Mouse (Mus musculus): Measurements from ENCODE around the gene Jmjd8. TPM values are rescaled to one million over a fixed set of nuclear protein-coding genes. Genes with fewer than 3 reads are reported as not detected.

The Jmjd8 gene
- polyA plus RNA-seq, 1 experiment = 65.8 TPM

- Histone ChIP-seq H3K4me1 (ENCODE audit: control insufficient read depth, insufficient read depth, low read length) (peaks cover 45% of the 10 kb centered on the region), H3K27me3 (ENCODE audit: control insufficient read depth, insufficient read depth, low read length) (no peaks in the 10 kb centered on the region), H3K4me3 (replicated peaks; ENCODE audit: insufficient read depth, low read depth, low read length) (no peak overlapping the region), H3K27ac (ENCODE audit: insufficient read depth, low read length) (no peak overlapping the region)
- WGBS = 77% methylated on average over 14 of the region's 14 CpGs
- TF ChIP-seq POLR2A (IDR thresholded peaks at IDR 0.05; ENCODE audit: borderline replicate concordance, insufficient read depth, low read length) = no peak
- no peak for TF ChIP-seq CTCF (IDR thresholded peaks at IDR 0.05; ENCODE audit: borderline replicate concordance, insufficient read depth, low read depth, low read length)
- no peak for DNase-seq
Observed at GRCm38 (mm10) chr17:25830806-25831431, 2.3 kb downstream of the Jmjd8 start.

GRCm38 (mm10) chr17:25831451-25832281 lies 3.0 kb downstream of the Jmjd8 start:
- Histone ChIP-seq H3K27ac (ENCODE audit: insufficient read depth, low read length) (no peak overlapping the region), H3K4me1 (ENCODE audit: control insufficient read depth, insufficient read depth, low read length) (peaks cover 50% of the 10 kb centered on the region), H3K27me3 (ENCODE audit: control insufficient read depth, insufficient read depth, low read length) (no peaks in the 10 kb centered on the region), H3K4me3 (replicated peaks; ENCODE audit: insufficient read depth, low read depth, low read length) (peak overlapping the region; percentile 81)
- TF ChIP-seq CTCF (IDR thresholded peaks at IDR 0.05; ENCODE audit: borderline replicate concordance, insufficient read depth, low read depth, low read length) = no peak
- TF ChIP-seq POLR2A (IDR thresholded peaks at IDR 0.05; ENCODE audit: borderline replicate concordance, insufficient read depth, low read length) = no peak
- peak; percentile 59 to 64 for DNase-seq
- 37% methylated on average over 21 of the region's 21 CpGs for WGBS

GRCm38 (mm10) chr17:25832436-25833290 lies 4.0 kb downstream of the Jmjd8 start:
- under 1% methylated on average over 75 of the region's 77 CpGs for WGBS
- Histone ChIP-seq H3K27me3 (ENCODE audit: control insufficient read depth, insufficient read depth, low read length) (no peaks in the 10 kb centered on the region), H3K4me3 (replicated peaks; ENCODE audit: insufficient read depth, low read depth, low read length) (peak overlapping the region; percentile 81), H3K27ac (ENCODE audit: insufficient read depth, low read length) (peak overlapping the region; percentile 95), H3K4me1 (ENCODE audit: control insufficient read depth, insufficient read depth, low read length) (peaks cover 55% of the 10 kb centered on the region)
- peak; percentile 99 for DNase-seq
- TF ChIP-seq POLR2A (IDR thresholded peaks at IDR 0.05; ENCODE audit: borderline replicate concordance, insufficient read depth, low read length) (peak; percentile 70), CTCF (IDR thresholded peaks at IDR 0.05; ENCODE audit: borderline replicate concordance, insufficient read depth, low read depth, low read length) (no peak)

- WGBS = under 1% methylated on average over 24 of the region's 24 CpGs
- TF ChIP-seq CTCF (IDR thresholded peaks at IDR 0.05; ENCODE audit: borderline replicate concordance, insufficient read depth, low read depth, low read length) = no peak
- TF ChIP-seq POLR2A (IDR thresholded peaks at IDR 0.05; ENCODE audit: borderline replicate concordance, insufficient read depth, low read length) = no peak
Observed at GRCm38 (mm10) chr17:25833291-25833663, 4.6 kb downstream of the Jmjd8 start, which contains the start of gene Stub1. Stub1 (minus strand) TSS chr17:25833404.

GRCm38 (mm10) chr17:25833961-25834594 lies 5.4 kb downstream of the Jmjd8 start:
- TF ChIP-seq POLR2A (IDR thresholded peaks at IDR 0.05; ENCODE audit: borderline replicate concordance, insufficient read depth, low read length) (no peak), CTCF (IDR thresholded peaks at IDR 0.05; ENCODE audit: borderline replicate concordance, insufficient read depth, low read depth, low read length) (no peak)
- DNase-seq = no peak
- Histone ChIP-seq H3K4me3 (replicated peaks; ENCODE audit: insufficient read depth, low read depth, low read length) (peak overlapping the region; percentile 81), H3K4me1 (ENCODE audit: control insufficient read depth, insufficient read depth, low read length) (peaks cover 50% of the 10 kb centered on the region), H3K27ac (ENCODE audit: insufficient read depth, low read length) (peak overlapping the region; percentile 95; the same call in 1 of the 2 replicates), H3K27me3 (ENCODE audit: control insufficient read depth, insufficient read depth, low read length) (no peaks in the 10 kb centered on the region)
- WGBS = 16% methylated on average over 6 of the region's 6 CpGs

More at GRCm38 (mm10) chr17:25833291-25833663, 4.6 kb downstream of the Jmjd8 start, which contains the start of gene Stub1:
- peak in 1 of 2 experiments; percentile 89 for DNase-seq
- peaks cover 52% of the 10 kb centered on the region for H3K4me1 ChIP-seq (ENCODE audit: control insufficient read depth, insufficient read depth, low read length)
- peak within 1 kb of the TSS; percentile 95 for H3K27ac ChIP-seq (ENCODE audit: insufficient read depth, low read length)
- H3K27me3 ChIP-seq (ENCODE audit: control insufficient read depth, insufficient read depth, low read length) = no peaks in the 10 kb centered on the region
- peak within 1 kb of the TSS; percentile 81 for H3K4me3 ChIP-seq (replicated peaks; ENCODE audit: insufficient read depth, low read depth, low read length)

GRCm38 (mm10) chr17:25834595-25835222 lies 6.0 kb downstream of the Jmjd8 start:
- no peak for TF ChIP-seq POLR2A (IDR thresholded peaks at IDR 0.05; ENCODE audit: borderline replicate concordance, insufficient read depth, low read length)
- TF ChIP-seq CTCF (IDR thresholded peaks at IDR 0.05; ENCODE audit: borderline replicate concordance, insufficient read depth, low read depth, low read length) = no peak
- no peak overlapping the region for H3K27ac ChIP-seq (ENCODE audit: insufficient read depth, low read length)
- 76% methylated on average over 12 of the region's 12 CpGs for WGBS
- peaks cover 47% of the 10 kb centered on the region for H3K4me1 ChIP-seq (ENCODE audit: control insufficient read depth, insufficient read depth, low read length)
- no peak overlapping the region for H3K4me3 ChIP-seq (replicated peaks; ENCODE audit: insufficient read depth, low read depth, low read length)
- no peaks in the 10 kb centered on the region for H3K27me3 ChIP-seq (ENCODE audit: control insufficient read depth, insufficient read depth, low read length)
- DNase-seq = no peak

Data from cerebellum, adult 2 months (tissue).